Mouse (Mus musculus) kidney, postnatal 14 days (tissue): ENCODE results near the gene Fam198a.

ENCODE experiments used
- DNase-seq: peaks from one replicate; pipeline ENCODE4 v3.0.0; 2022; ENCODE audit warnings: mixed read lengths

Gene Fam198a

GRCm38 (mm10) chr9:122022776-122023175 is 72.0 kb downstream of the Fam198a start:
- DNase-seq = peak; percentile 92

GRCm38 (mm10) chr9:122023873-122024272 is 73.1 kb downstream of the Fam198a start:
- DNase-seq = no peak

GRCm38 (mm10) chr9:122024419-122024818 is 73.6 kb downstream of the Fam198a start:
- no peak for DNase-seq

GRCm38 (mm10) chr9:122025855-122026590 is 75.2 kb downstream of the Fam198a start:
- DNase-seq = no peak

GRCm38 (mm10) chr9:122027081-122027913 is 76.5 kb downstream of the Fam198a start:
- peak; percentile 76 for DNase-seq

- DNase-seq = peak; percentile 88
Measured at GRCm38 (mm10) chr9:122027914-122028745, 77.3 kb downstream of the Fam198a start.

- DNase-seq = no peak
Measured at GRCm38 (mm10) chr9:122029765-122030164, 79.0 kb downstream of the Fam198a start.
